Mouse (Mus musculus) liver, adult 2 months (tissue): ENCODE measurements around the gene Ppara. TPM values are rescaled to one million over a fixed set of nuclear protein-coding genes. Genes with fewer than 3 reads are reported as not detected.
A peak's percentile ranks its signal among the peaks of the same experiment; 100 is the strongest.

Source experiments
- DNase-seq: peaks from one replicate; pipeline ENCODE4 v3.0.0-alpha.2; 2011; ENCODE audit warnings: low read depth, low spot score; ENCODE audit errors: extremely low read depth
- H3K27ac ChIP-seq: fragments of 200-500 bp; replicated peaks from 2 replicates; pipeline ENCODE4 v1.5.1; 2012; ENCODE audit warnings: low read depth, mild to moderate bottlenecking, control low read depth, inconsistent platforms, low read length; ENCODE audit not compliant: insufficient read depth
- H3K27me3 ChIP-seq: fragments of 200-500 bp; 2 replicates; pipeline ENCODE4 v1.6.1; 2012; ENCODE audit warnings: mild to moderate bottlenecking, moderate library complexity, low read length, inconsistent platforms; ENCODE audit not compliant: control insufficient read depth, insufficient read depth
- H3K36me3 ChIP-seq: fragments of 200-500 bp; 2 replicates; pipeline ENCODE4 v1.6.1; 2012; ENCODE audit warnings: low read length, inconsistent platforms; ENCODE audit not compliant: control insufficient read depth, insufficient read depth
- H3K4me1 ChIP-seq: fragments of 200-500 bp; 2 replicates; pipeline ENCODE4 v1.6.1; 2011; ENCODE audit warnings: low read length; ENCODE audit not compliant: control insufficient read depth, insufficient read depth
- H3K4me3 ChIP-seq: fragments of 200-500 bp; 2 replicates; pipeline ENCODE4 v1.5.1; 2011; ENCODE audit warnings: low read depth, mild to moderate bottlenecking, control low read depth, low read length, moderate library complexity; ENCODE audit not compliant: insufficient read depth
- H3K79me2 ChIP-seq: fragments of 200-500 bp; 2 replicates; pipeline ENCODE4 v1.6.1; 2012; ENCODE audit warnings: inconsistent platforms, mild to moderate bottlenecking, low read length, moderate library complexity; ENCODE audit not compliant: control insufficient read depth, insufficient read depth
- H3K9ac ChIP-seq: fragments of 200-500 bp; 2 replicates; pipeline ENCODE4 v1.6.1; 2012; ENCODE audit warnings: low read depth, mild to moderate bottlenecking, control low read depth, inconsistent platforms, low read length
- CTCF ChIP-seq: fragments of 200-500 bp; IDR thresholded peaks from 2 replicates; pipeline ENCODE4 v1.5.1; 2011; ENCODE audit warnings: low read depth, low read length, control low read depth
- POLR2A ChIP-seq: fragments of 200-500 bp; IDR thresholded peaks from 2 replicates; pipeline ENCODE4 v1.6.1; 2011; ENCODE audit warnings: low read length, control low read depth; ENCODE audit not compliant: insufficient read depth; ENCODE audit errors: extremely low read depth
- WGBS: fragments of 180-500 bp; shearing (Covaris S2); methylation state at CpG from one replicate; pipeline ENCODE4 v1.1.7; 2018; 5-methylcytosine and 5-hydroxymethylcytosine counted together
- polyA plus RNA-seq: library from polyadenylated mRNA; depleted of rRNA; stranded (reverse); fragments of >200 nt; gene quantifications from 2 replicates; pipeline ENCODE4 v1.2.3, GENCODE M21; 2012
- total RNA-seq: library from RNA; depleted of rRNA; stranded (reverse); fragments of >200 nt; gene quantifications from 2 replicates; pipeline ENCODE4 v1.2.3, GENCODE M21; 2014

The Ppara gene
- total and polyA plus RNA-seq, 2 experiments, result 36.2 to 184 TPM

DNA sequence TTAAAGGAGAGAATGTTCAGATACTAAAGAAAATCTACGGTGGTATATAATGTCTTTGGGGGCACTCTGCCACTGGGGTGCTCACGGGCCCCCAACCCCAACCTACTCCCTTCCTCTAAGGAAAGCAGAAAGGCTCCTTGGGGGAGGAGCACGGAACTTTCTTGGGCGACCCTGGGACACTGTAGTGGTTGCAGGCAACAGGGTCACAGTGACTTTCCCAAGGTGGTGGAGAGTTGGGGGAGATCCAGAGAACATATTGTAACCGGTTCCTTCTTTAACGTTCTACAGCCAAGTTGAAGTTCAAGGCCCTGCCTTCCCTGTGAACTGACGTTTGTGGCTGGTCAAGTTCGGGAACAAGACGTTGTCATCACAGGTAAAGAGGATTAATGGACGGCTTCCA is 1.7 kb downstream of the Ppara start:
- peak overlapping the region; percentile 85 for H3K9ac ChIP-seq
- peaks cover 29% of the 10 kb centered on the region for H3K79me2 ChIP-seq
- H3K36me3 ChIP-seq, result peaks cover 12% of the 10 kb centered on the region
- WGBS, result 12% methylated on average over 10 of the region's 10 CpGs
- DNase-seq, result peak; percentile 62
- peak overlapping the region; percentile 95 for H3K27ac ChIP-seq
- H3K27me3 ChIP-seq, result no peaks in the 10 kb centered on the region
- peaks cover 10% of the 10 kb centered on the region for H3K4me1 ChIP-seq
- no peak for TF ChIP-seq POLR2A
- TF ChIP-seq CTCF, result no peak
- peak overlapping the region; percentile 89 for H3K4me3 ChIP-seq

DNA sequence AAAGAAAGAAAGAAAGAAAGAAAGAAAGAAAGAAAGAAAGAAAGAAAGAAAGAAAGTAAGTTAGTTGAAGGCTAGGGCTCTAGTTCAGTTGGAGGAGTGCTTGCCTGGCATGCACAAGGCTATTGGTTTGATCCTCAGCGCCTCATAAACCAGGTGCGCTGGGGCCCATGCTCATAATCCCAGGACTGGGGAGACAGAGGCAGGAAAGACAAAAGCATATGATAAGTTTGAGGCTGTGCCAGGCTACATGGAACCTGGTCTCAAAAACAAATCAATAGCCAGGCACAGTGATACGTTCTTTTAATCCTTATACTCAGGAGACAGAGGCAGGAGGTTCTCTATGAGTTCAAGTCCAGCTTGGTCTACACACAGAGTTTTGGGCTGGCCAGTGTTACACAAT is 3.6 kb downstream of the Ppara start:
- Histone ChIP-seq H3K27me3 (no peaks in the 10 kb centered on the region), H3K79me2 (peaks cover 32% of the 10 kb centered on the region), H3K36me3 (peaks cover 15% of the 10 kb centered on the region), H3K4me3 (peak overlapping the region; percentile 59), H3K9ac (peak overlapping the region; percentile 84), H3K4me1 (peaks cover 5% of the 10 kb centered on the region), H3K27ac (peak overlapping the region; percentile 85)
- 25% methylated on average over 3 of the region's 3 CpGs for WGBS
- no peak for TF ChIP-seq CTCF
- no peak for TF ChIP-seq POLR2A
- peak; percentile 64 for DNase-seq

DNA sequence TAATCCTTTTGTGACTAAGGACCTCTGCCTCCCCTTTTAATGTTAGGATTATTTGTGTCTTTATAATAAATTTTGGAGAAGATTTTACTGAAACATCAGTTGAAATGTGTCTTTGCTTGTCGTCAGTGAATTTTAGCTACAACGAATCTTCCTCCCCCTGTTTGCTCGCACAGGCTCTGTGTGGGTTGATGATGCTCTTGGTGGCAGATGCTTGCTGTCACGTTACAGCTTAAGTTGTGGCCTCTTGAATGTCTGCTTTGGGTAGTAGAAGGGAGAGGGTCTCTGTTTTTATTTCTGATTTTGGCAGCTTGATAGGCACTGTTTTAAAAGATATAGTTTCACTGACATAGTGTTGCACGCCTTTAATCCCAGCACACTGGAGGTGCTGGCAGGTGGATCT is 4.2 kb downstream of the Ppara start:
- Histone ChIP-seq H3K27ac (peak overlapping the region; percentile 91), H3K9ac (peak overlapping the region; percentile 83), H3K4me3 (peak overlapping the region; percentile 59), H3K79me2 (peaks cover 36% of the 10 kb centered on the region), H3K4me1 (peaks cover 9% of the 10 kb centered on the region), H3K36me3 (peaks cover 15% of the 10 kb centered on the region), H3K27me3 (no peaks in the 10 kb centered on the region)
- WGBS, result 30% methylated on average over 5 of the region's 5 CpGs
- DNase-seq, result peak; percentile 33
- no peak for TF ChIP-seq POLR2A
- TF ChIP-seq CTCF, result no peak

- no peak for TF ChIP-seq CTCF
- TF ChIP-seq POLR2A, result no peak
- 25% methylated on average over 9 of the region's 9 CpGs for WGBS
Observed at GRCm38 (mm10) chr15:85742608-85743007, 7.8 kb downstream of the Ppara start.

GRCm38 (mm10) chr15:85743946-85744345 is 9.2 kb downstream of the Ppara start:
- Histone ChIP-seq H3K27ac (peak overlapping the region; percentile 86), H3K9ac (peak overlapping the region; percentile 84), H3K4me1 (peaks cover 48% of the 10 kb centered on the region), H3K27me3 (no peaks in the 10 kb centered on the region), H3K4me3 (no peak overlapping the region), H3K79me2 (peaks cover 63% of the 10 kb centered on the region), H3K36me3 (peaks cover 35% of the 10 kb centered on the region)
- TF ChIP-seq CTCF (no peak), POLR2A (no peak)
- 26% methylated on average over 3 of the region's 3 CpGs for WGBS
- DNase-seq, result peak; percentile 83

More at GRCm38 (mm10) chr15:85742608-85743007, 7.8 kb downstream of the Ppara start:
- Histone ChIP-seq H3K27ac (peak overlapping the region; percentile 85), H3K4me1 (peaks cover 37% of the 10 kb centered on the region), H3K36me3 (peaks cover 32% of the 10 kb centered on the region), H3K79me2 (peaks cover 55% of the 10 kb centered on the region), H3K27me3 (no peaks in the 10 kb centered on the region), H3K4me3 (peak overlapping the region; percentile 34), H3K9ac (peak overlapping the region; percentile 63)
- peak; percentile 94 for DNase-seq

- Histone ChIP-seq H3K9ac (peak overlapping the region; percentile 67), H3K79me2 (peaks cover 60% of the 10 kb centered on the region), H3K4me1 (peaks cover 62% of the 10 kb centered on the region), H3K4me3 (peak overlapping the region; percentile 4; the same call in 1 of the 2 replicates), H3K36me3 (peaks cover 30% of the 10 kb centered on the region), H3K27ac (peak overlapping the region; percentile 86), H3K27me3 (no peaks in the 10 kb centered on the region)
- 22% methylated on average over 8 of the region's 8 CpGs for WGBS
- DNase-seq, result peak; percentile 68
- TF ChIP-seq CTCF (no peak), POLR2A (no peak)
Observed at GRCm38 (mm10) chr15:85746178-85746577, 11.4 kb downstream of the Ppara start.
